Mouse (Mus musculus): ENCODE data around the gene Gstt2. TPM values are rescaled to one million over a fixed set of nuclear protein-coding genes. Genes with fewer than 3 reads are reported as not detected.

The Gstt2 gene
- polyA plus RNA-seq, 1 experiment, result 26.3 TPM

DNA sequence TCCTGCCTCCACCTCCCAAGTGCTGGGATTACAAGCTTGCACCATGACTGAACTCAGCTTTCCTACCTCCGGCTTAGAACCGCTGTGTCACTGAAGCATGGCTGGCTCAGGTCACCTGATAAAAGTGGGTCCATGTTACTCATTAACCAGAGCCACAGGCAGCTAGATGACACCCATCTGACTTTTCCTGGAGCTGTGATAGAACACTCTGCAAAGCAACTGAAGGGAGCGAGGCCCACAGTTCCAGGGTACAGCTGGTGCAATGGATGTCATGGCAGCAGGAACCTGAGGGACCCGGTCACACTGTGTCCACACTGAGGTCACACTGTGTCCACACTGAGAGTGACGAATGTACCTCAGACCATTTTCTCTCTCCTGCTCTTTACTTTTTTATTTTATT is 47.4 kb downstream of the Gstt2 start:
- Histone ChIP-seq H3K27ac (ENCODE audit: insufficient read depth, low read length) (no peak overlapping the region), H3K4me3 (ENCODE audit: low read depth, low read length) (no peak overlapping the region), H3K4me1 (ENCODE audit: control insufficient read depth, insufficient read depth, low read length) (no peaks in the 10 kb centered on the region), H3K9ac (ENCODE audit: low read depth, poor library complexity, severe bottlenecking) (no peak overlapping the region), H3K27me3 (ENCODE audit: control insufficient read depth, insufficient read depth, low read length, poor library complexity, severe bottlenecking) (no peaks in the 10 kb centered on the region), H3K9me3 (replicated peaks; ENCODE audit: control insufficient read depth, insufficient read depth, low read length, poor library complexity, severe bottlenecking) (no peaks in the 10 kb centered on the region), H3K36me3 (ENCODE audit: control insufficient read depth, insufficient read depth, low read length, poor library complexity, severe bottlenecking) (no peaks in the 10 kb centered on the region)
- TF ChIP-seq CTCF (IDR thresholded peaks at IDR 0.05; ENCODE audit: low read depth, low read length), result no peak
- TF ChIP-seq EP300 (IDR thresholded peaks at IDR 0.05; ENCODE audit: insufficient read depth, low read depth, low read length), result no peak
- no peak for TF ChIP-seq POLR2A (IDR thresholded peaks at IDR 0.05; ENCODE audit: insufficient read depth, low read length)

DNA sequence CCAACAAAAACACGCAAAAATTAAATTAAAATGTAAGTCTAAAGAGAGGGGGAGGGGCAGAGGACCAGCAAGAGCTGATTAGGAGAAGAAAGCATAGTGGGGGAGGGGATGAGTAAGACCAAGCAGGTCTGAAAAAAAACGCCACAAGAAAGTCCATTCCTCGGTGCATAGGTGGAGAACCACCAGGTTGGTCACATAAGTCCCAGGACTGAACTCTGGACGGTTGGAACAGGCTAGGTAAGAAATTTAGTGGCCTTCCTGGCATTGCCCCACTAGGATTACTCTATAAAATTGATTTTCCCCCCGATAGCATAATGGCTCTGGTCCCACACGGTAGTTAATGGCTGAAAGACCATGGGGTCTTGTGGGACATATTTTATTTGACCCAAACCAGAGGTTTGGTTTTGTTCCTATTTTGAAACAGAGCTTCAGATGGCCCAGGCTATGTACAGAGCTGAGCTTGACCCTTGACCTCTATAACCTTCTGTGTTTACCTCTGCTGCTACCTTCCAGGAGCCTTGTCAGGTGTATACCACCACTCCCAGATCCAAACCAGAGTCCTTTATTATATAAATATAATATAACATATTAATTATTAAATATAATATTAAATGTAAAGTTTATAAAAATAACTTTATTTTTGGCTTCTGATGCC is 48.0 kb downstream of the Gstt2 start:
- Histone ChIP-seq H3K27me3 (ENCODE audit: control insufficient read depth, insufficient read depth, low read length, poor library complexity, severe bottlenecking) (no peaks in the 10 kb centered on the region), H3K4me3 (ENCODE audit: low read depth, low read length) (no peak overlapping the region), H3K4me1 (ENCODE audit: control insufficient read depth, insufficient read depth, low read length) (no peaks in the 10 kb centered on the region), H3K9ac (ENCODE audit: low read depth, poor library complexity, severe bottlenecking) (no peak overlapping the region), H3K36me3 (ENCODE audit: control insufficient read depth, insufficient read depth, low read length, poor library complexity, severe bottlenecking) (no peaks in the 10 kb centered on the region), H3K27ac (ENCODE audit: insufficient read depth, low read length) (no peak overlapping the region), H3K9me3 (replicated peaks; ENCODE audit: control insufficient read depth, insufficient read depth, low read length, poor library complexity, severe bottlenecking) (no peaks in the 10 kb centered on the region)
- TF ChIP-seq EP300 (IDR thresholded peaks at IDR 0.05; ENCODE audit: insufficient read depth, low read depth, low read length), result no peak
- no peak for TF ChIP-seq POLR2A (IDR thresholded peaks at IDR 0.05; ENCODE audit: insufficient read depth, low read length)
- TF ChIP-seq CTCF (IDR thresholded peaks at IDR 0.05; ENCODE audit: low read depth, low read length), result no peak

DNA sequence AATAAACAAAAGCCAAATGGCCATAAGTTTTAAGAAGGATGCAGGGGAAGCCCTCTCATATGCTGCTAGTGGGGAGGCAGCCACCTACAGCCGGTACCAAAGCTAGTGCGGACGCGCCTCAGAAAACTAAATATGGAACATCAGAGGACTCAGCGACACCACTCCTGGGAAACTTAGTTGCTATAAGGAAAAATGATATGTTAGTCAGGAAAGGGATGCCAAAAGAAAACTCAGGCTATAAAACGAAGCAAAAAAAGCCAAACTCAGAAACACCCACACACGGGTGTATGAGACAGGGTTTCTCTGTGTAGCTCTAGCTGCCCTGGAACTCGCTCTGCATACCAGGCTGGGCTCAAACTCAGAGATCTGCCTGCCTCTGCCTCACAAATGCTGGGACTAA is 48.9 kb downstream of the Gstt2 start:
- no peak for TF ChIP-seq POLR2A (IDR thresholded peaks at IDR 0.05; ENCODE audit: insufficient read depth, low read length)
- TF ChIP-seq EP300 (IDR thresholded peaks at IDR 0.05; ENCODE audit: insufficient read depth, low read depth, low read length), result no peak
- TF ChIP-seq CTCF (IDR thresholded peaks at IDR 0.05; ENCODE audit: low read depth, low read length), result no peak
- H3K9me3 ChIP-seq (replicated peaks; ENCODE audit: control insufficient read depth, insufficient read depth, low read length, poor library complexity, severe bottlenecking), result no peaks in the 10 kb centered on the region
- no peaks in the 10 kb centered on the region for H3K4me1 ChIP-seq (ENCODE audit: control insufficient read depth, insufficient read depth, low read length)
- no peak overlapping the region for H3K4me3 ChIP-seq (ENCODE audit: low read depth, low read length)
- H3K27ac ChIP-seq (ENCODE audit: insufficient read depth, low read length), result no peak overlapping the region
- no peaks in the 10 kb centered on the region for H3K27me3 ChIP-seq (ENCODE audit: control insufficient read depth, insufficient read depth, low read length, poor library complexity, severe bottlenecking)
- no peak overlapping the region for H3K9ac ChIP-seq (ENCODE audit: low read depth, poor library complexity, severe bottlenecking)
- no peaks in the 10 kb centered on the region for H3K36me3 ChIP-seq (ENCODE audit: control insufficient read depth, insufficient read depth, low read length, poor library complexity, severe bottlenecking)

DNA sequence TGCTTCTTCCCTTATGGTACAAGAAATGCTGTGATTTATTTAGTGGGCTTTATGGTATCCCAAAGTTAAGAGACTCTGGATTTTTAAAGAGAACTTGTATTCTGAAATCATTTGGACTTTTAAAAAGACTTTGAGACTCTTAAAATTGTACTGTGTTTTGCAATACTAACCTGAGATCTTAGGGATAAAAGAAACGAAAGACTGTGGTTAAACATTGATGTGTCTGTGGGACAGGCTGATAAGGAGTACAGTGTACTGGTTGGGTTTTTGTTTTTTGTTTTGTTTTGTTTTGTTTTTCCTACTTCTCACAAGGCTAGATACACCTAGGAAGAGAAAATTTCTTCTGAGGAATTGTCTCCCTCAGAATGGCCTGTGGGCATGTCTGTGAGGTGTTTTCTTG is 51.8 kb downstream of the Gstt2 start:
- no peak overlapping the region for H3K9ac ChIP-seq (ENCODE audit: low read depth, poor library complexity, severe bottlenecking)
- no peak for TF ChIP-seq POLR2A (IDR thresholded peaks at IDR 0.05; ENCODE audit: insufficient read depth, low read length)
- TF ChIP-seq EP300 (IDR thresholded peaks at IDR 0.05; ENCODE audit: insufficient read depth, low read depth, low read length), result no peak
- TF ChIP-seq CTCF (IDR thresholded peaks at IDR 0.05; ENCODE audit: low read depth, low read length), result no peak
- no peak overlapping the region for H3K27ac ChIP-seq (ENCODE audit: insufficient read depth, low read length)
- H3K4me1 ChIP-seq (ENCODE audit: control insufficient read depth, insufficient read depth, low read length), result no peaks in the 10 kb centered on the region
- H3K36me3 ChIP-seq (ENCODE audit: control insufficient read depth, insufficient read depth, low read length, poor library complexity, severe bottlenecking), result no peaks in the 10 kb centered on the region
- no peak overlapping the region for H3K4me3 ChIP-seq (ENCODE audit: low read depth, low read length)
- no peaks in the 10 kb centered on the region for H3K9me3 ChIP-seq (replicated peaks; ENCODE audit: control insufficient read depth, insufficient read depth, low read length, poor library complexity, severe bottlenecking)
- H3K27me3 ChIP-seq (ENCODE audit: control insufficient read depth, insufficient read depth, low read length, poor library complexity, severe bottlenecking), result no peaks in the 10 kb centered on the region

Other genes starting within 250 kb of the Gstt2 start
- gene Ggt5, start 248.1 kb downstream of the Gstt2 start, polyA plus RNA-seq (2011; ENCODE audit: insufficient read depth, insufficient read length, low read depth, missing spikeins), result 0.81 and 0.90 TPM in 2 replicates
- gene Susd2, start 193.4 kb downstream of the Gstt2 start, polyA plus RNA-seq (2011; ENCODE audit: insufficient read depth, insufficient read length, low read depth, missing spikeins), result 11.1 and 11.7 TPM in 2 replicates
- gene Cabin1, start 73.1 kb downstream of the Gstt2 start, polyA plus RNA-seq (2011; ENCODE audit: insufficient read depth, insufficient read length, low read depth, missing spikeins), result 35.6 and 41.5 TPM in 2 replicates
- gene Ddt, start 64.0 kb downstream of the Gstt2 start, polyA plus RNA-seq (2011; ENCODE audit: insufficient read depth, insufficient read length, low read depth, missing spikeins), result 99.5 and 108 TPM in 2 replicates
- gene Gm20441, start 56.5 kb downstream of the Gstt2 start, polyA plus RNA-seq (2011; ENCODE audit: insufficient read depth, insufficient read length, low read depth, missing spikeins), result not detected in 2 replicates
- gene Gstt3, start 56.0 kb downstream of the Gstt2 start, polyA plus RNA-seq (2011; ENCODE audit: insufficient read depth, insufficient read length, low read depth, missing spikeins), result 9.7 and 11.6 TPM in 2 replicates
- 8.9 and 9.5 TPM in 2 replicates for gene Gstt1, start 38.8 kb downstream of the Gstt2 start, polyA plus RNA-seq (2011; ENCODE audit: insufficient read depth, insufficient read length, low read depth, missing spikeins)
- gene Gstt4, start 14.9 kb downstream of the Gstt2 start, polyA plus RNA-seq (2011; ENCODE audit: insufficient read depth, insufficient read length, low read depth, missing spikeins), result not detected in 2 replicates
- 1,651 and 1,929 TPM in 2 replicates for gene Mif, start 22.8 kb upstream of the Gstt2 start, polyA plus RNA-seq (2011; ENCODE audit: insufficient read depth, insufficient read length, low read depth, missing spikeins)
- gene Derl3, start 56.0 kb upstream of the Gstt2 start, polyA plus RNA-seq (2011; ENCODE audit: insufficient read depth, insufficient read length, low read depth, missing spikeins), result 9.6 and 13.8 TPM in 2 replicates
- gene Smarcb1, start 84.2 kb upstream of the Gstt2 start, polyA plus RNA-seq (2011; ENCODE audit: insufficient read depth, insufficient read length, low read depth, missing spikeins), result 71.1 and 79.6 TPM in 2 replicates
- 405 and 450 TPM in 2 replicates for gene Chchd10, start 95.7 kb upstream of the Gstt2 start, polyA plus RNA-seq (2011; ENCODE audit: insufficient read depth, insufficient read length, low read depth, missing spikeins)
- gene Mmp11, start 99.1 kb upstream of the Gstt2 start, polyA plus RNA-seq (2011; ENCODE audit: insufficient read depth, insufficient read length, low read depth, missing spikeins), result 23.1 and 27.9 TPM in 2 replicates
- 0.66 and 0.91 TPM in 2 replicates for gene Gm867, start 103.2 kb upstream of the Gstt2 start, polyA plus RNA-seq (2011; ENCODE audit: insufficient read depth, insufficient read length, low read depth, missing spikeins)
- gene Vpreb3, start 105.6 kb upstream of the Gstt2 start, polyA plus RNA-seq (2011; ENCODE audit: insufficient read depth, insufficient read length, low read depth, missing spikeins), result 1.2 TPM in 1 of 2 replicates, not detected in the other
- gene Gm5134, start 117.1 kb upstream of the Gstt2 start, polyA plus RNA-seq (2011; ENCODE audit: insufficient read depth, insufficient read length, low read depth, missing spikeins), result 0.38 and 0.43 TPM in 2 replicates
- gene Zfp280b, start 195.2 kb upstream of the Gstt2 start, polyA plus RNA-seq (2011; ENCODE audit: insufficient read depth, insufficient read length, low read depth, missing spikeins), result 59.7 and 63.2 TPM in 2 replicates

All from ES-Bruce4 (cell line).